Mouse (Mus musculus): ENCODE measurements around the gene Elp5.

DNA sequence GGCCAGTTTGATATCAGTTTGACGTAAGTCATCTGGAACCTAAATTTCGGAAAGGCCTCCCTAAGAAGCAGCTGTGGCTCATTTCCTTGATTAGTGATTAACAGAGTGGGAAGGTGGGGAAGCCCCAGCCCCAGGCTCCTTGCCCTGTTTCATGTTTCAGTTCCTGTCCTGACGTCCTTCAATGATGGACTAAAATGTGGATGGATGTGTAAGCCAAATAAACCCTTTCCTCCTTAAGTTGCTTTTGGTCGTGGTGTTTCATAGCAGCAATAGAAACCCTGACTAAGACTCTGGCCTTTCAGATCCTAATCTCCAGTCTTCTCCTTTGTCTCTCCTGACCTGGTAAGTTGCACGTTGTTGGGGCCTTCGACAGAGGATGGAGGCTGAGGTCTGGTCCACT, 12.1 kb downstream of the Elp5 start:
- TF ChIP-seq MAFK (IDR thresholded peaks at IDR 0.05; ENCODE audit: insufficient replicate concordance, low read length) (no peak), RAD21 (IDR thresholded peaks at IDR 0.05; ENCODE audit: low read depth, low read length) (no peak), PAX5 (IDR thresholded peaks at IDR 0.05; ENCODE audit: low read length) (no peak), CTCF (conservative IDR thresholded peaks at IDR 0.05 in 1 of 2, IDR thresholded peaks at IDR 0.05 in 1 of 2; ENCODE audit: low read depth in 2 of 2, low read length in 2 of 2) (no peak), E2F4 (IDR thresholded peaks at IDR 0.05; ENCODE audit: insufficient replicate concordance, low read depth, low read length) (no peak), UBTF (IDR thresholded peaks at IDR 0.05; ENCODE audit: low read depth, low read length) (no peak), POLR2A (IDR thresholded peaks at IDR 0.05; ENCODE audit: low read depth, low read length) (no peak)
